Mouse (Mus musculus) cerebellum, postnatal 10 days (tissue): ENCODE data around the gene Aftph.
"Not testable (repeated sequence)": the region's sequence is repeated elsewhere in the genome, so short reads cannot be mapped to it uniquely, and the experiment has no call there.

Experiments used
- DNase-seq, 2 experiments: peaks; one replicate each; pipeline ENCODE4 v3.0.0; 2021; ENCODE audit warnings: mixed read lengths in 2 of 2

Aftph gene

GRCm38 (mm10) chr11:20741201-20742100 is at the start of gene Aftph:
Aftph (minus strand) TSS chr11:20741589.
- DNase-seq: peak; percentile 100

GRCm38 (mm10) chr11:20789015-20789414 is 47.6 kb upstream of the Aftph start:
- no peak for DNase-seq

- DNase-seq: no peak
Measured at GRCm38 (mm10) chr11:20788070-20788469, 46.7 kb upstream of the Aftph start.

GRCm38 (mm10) chr11:20786191-20786590 is 44.8 kb upstream of the Aftph start:
- DNase-seq: no peak

- no peak for DNase-seq
Measured at GRCm38 (mm10) chr11:20785186-20785585, 43.8 kb upstream of the Aftph start.

- no peak for DNase-seq
Measured at GRCm38 (mm10) chr11:20784776-20785175, 43.4 kb upstream of the Aftph start.

- no peak for DNase-seq
Measured at GRCm38 (mm10) chr11:20783467-20783866, 42.1 kb upstream of the Aftph start.

- no peak for DNase-seq
Measured at GRCm38 (mm10) chr11:20782620-20783019, 41.2 kb upstream of the Aftph start.

GRCm38 (mm10) chr11:20780312-20780711 is 38.9 kb upstream of the Aftph start:
- DNase-seq: no peak

- DNase-seq: no peak
Measured at GRCm38 (mm10) chr11:20778861-20779563, 37.6 kb upstream of the Aftph start.

- no peak for DNase-seq
Measured at GRCm38 (mm10) chr11:20778298-20778697, 36.9 kb upstream of the Aftph start.

- no peak for DNase-seq
Measured at GRCm38 (mm10) chr11:20776668-20777067, 35.3 kb upstream of the Aftph start.

GRCm38 (mm10) chr11:20772642-20773041 is 31.3 kb upstream of the Aftph start:
- no peak for DNase-seq

GRCm38 (mm10) chr11:20771827-20772226 is 30.4 kb upstream of the Aftph start:
- DNase-seq: not testable (repeated sequence)

- not testable (repeated sequence) for DNase-seq
Measured at GRCm38 (mm10) chr11:20761984-20762383, 20.6 kb upstream of the Aftph start.

- no peak for DNase-seq
Measured at GRCm38 (mm10) chr11:20750573-20750972, 9.2 kb upstream of the Aftph start.

- no peak for DNase-seq
Measured at GRCm38 (mm10) chr11:20743353-20743752, 2.0 kb upstream of the Aftph start.

- peak; percentile 79 to 86 for DNase-seq
Measured at GRCm38 (mm10) chr11:20742361-20742897, 1.0 kb upstream of the Aftph start.

- peak in 1 of 2 experiments; percentile 67 for DNase-seq
Measured at GRCm38 (mm10) chr11:20740481-20741200, 748 bp downstream of the Aftph start.

GRCm38 (mm10) chr11:20734066-20734465 is 7.3 kb downstream of the Aftph start:
- DNase-seq: no peak

GRCm38 (mm10) chr11:20733486-20734030 is 7.8 kb downstream of the Aftph start:
- DNase-seq: no peak

GRCm38 (mm10) chr11:20729403-20729802 is 12.0 kb downstream of the Aftph start:
- DNase-seq: no peak

- DNase-seq: no peak
Measured at GRCm38 (mm10) chr11:20728044-20728443, 13.3 kb downstream of the Aftph start.
